Mouse (Mus musculus): Measurements from ENCODE around the gene Cfdp1. TPM values are rescaled to one million over a fixed set of nuclear protein-coding genes. Genes with fewer than 3 reads are reported as not detected.

Gene Cfdp1
- polyA plus RNA-seq, 1 experiment from 2014 or later: 206 TPM

GRCm38 (mm10) chr8:111726102-111726900 is 127.8 kb downstream of the Cfdp1 start:
- Histone ChIP-seq H3K9me3 (ENCODE audit: control insufficient read depth, low read length) (no peaks in the 10 kb centered on the region), H3K4me2 (ENCODE audit: low read depth, low read length, severe bottlenecking) (no peak overlapping the region), H3K9ac (ENCODE audit: low read length) (no peak overlapping the region), H3K4me3 (ENCODE audit: low read depth, low read length) (no peak overlapping the region), H3K27me3 (ENCODE audit: control insufficient read depth, insufficient read depth, low read length) (no peaks in the 10 kb centered on the region), H3K4me1 (replicated peaks; ENCODE audit: control insufficient read depth, insufficient read depth, low read length) (peaks cover 12% of the 10 kb centered on the region; the same call in 1 of the 2 replicates), H3K27ac (ENCODE audit: low read depth, low read length) (no peak overlapping the region), H3K36me3 (ENCODE audit: control insufficient read depth, insufficient read depth, low read length) (no peaks in the 10 kb centered on the region)
- DNase-seq (ENCODE audit: low spot score) (no peak), ATAC-seq (replicated peaks; ENCODE audit: low FRiP score) (no peak)
- 78% methylated on average over 7 of the region's 7 CpGs for WGBS

GRCm38 (mm10) chr8:111725341-111725740 is 128.8 kb downstream of the Cfdp1 start:
- no peaks in the 10 kb centered on the region; the same call in 1 of the 2 replicates for H3K36me3 ChIP-seq (ENCODE audit: control insufficient read depth, insufficient read depth, low read length)
- ATAC-seq (replicated peaks; ENCODE audit: low FRiP score): no peak
- H3K4me3 ChIP-seq (ENCODE audit: low read depth, low read length): no peak overlapping the region
- no peaks in the 10 kb centered on the region for H3K27me3 ChIP-seq (ENCODE audit: control insufficient read depth, insufficient read depth, low read length)
- WGBS: 97% methylated on average over 6 of the region's 6 CpGs
- no peak overlapping the region for H3K4me2 ChIP-seq (ENCODE audit: low read depth, low read length, severe bottlenecking)
- H3K4me1 ChIP-seq (replicated peaks; ENCODE audit: control insufficient read depth, insufficient read depth, low read length): 0 out of 2 replicates have a peak, but pooled peaks cover 5% of the 10 kb centered on the region
- H3K27ac ChIP-seq (ENCODE audit: low read depth, low read length): no peak overlapping the region
- DNase-seq (ENCODE audit: low spot score): no peak
- H3K9ac ChIP-seq (ENCODE audit: low read length): no peak overlapping the region
- H3K9me3 ChIP-seq (ENCODE audit: control insufficient read depth, low read length): no peaks in the 10 kb centered on the region

GRCm38 (mm10) chr8:111720115-111720544 is 134.0 kb downstream of the Cfdp1 start:
- no peak overlapping the region for H3K9ac ChIP-seq (ENCODE audit: low read length)
- H3K4me1 ChIP-seq (replicated peaks; ENCODE audit: control insufficient read depth, insufficient read depth, low read length): peaks cover 17% of the 10 kb centered on the region
- no peak for ATAC-seq (replicated peaks; ENCODE audit: low FRiP score)
- no peaks in the 10 kb centered on the region; the same call in 1 of the 2 replicates for H3K36me3 ChIP-seq (ENCODE audit: control insufficient read depth, insufficient read depth, low read length)
- no peak for DNase-seq (ENCODE audit: low spot score)
- H3K9me3 ChIP-seq (ENCODE audit: control insufficient read depth, low read length): no peaks in the 10 kb centered on the region
- WGBS: 74% methylated on average over 4 of the region's 4 CpGs
- no peak overlapping the region for H3K4me3 ChIP-seq (ENCODE audit: low read depth, low read length)
- H3K4me2 ChIP-seq (ENCODE audit: low read depth, low read length, severe bottlenecking): no peak overlapping the region
- no peak overlapping the region for H3K27ac ChIP-seq (ENCODE audit: low read depth, low read length)
- no peaks in the 10 kb centered on the region for H3K27me3 ChIP-seq (ENCODE audit: control insufficient read depth, insufficient read depth, low read length)

- ATAC-seq (replicated peaks; ENCODE audit: low FRiP score): no peak
- H3K27me3 ChIP-seq (ENCODE audit: control insufficient read depth, insufficient read depth, low read length): no peaks in the 10 kb centered on the region
- no peak for DNase-seq (ENCODE audit: low spot score)
- peaks cover 2% of the 10 kb centered on the region; the same call in 1 of the 2 replicates for H3K36me3 ChIP-seq (ENCODE audit: control insufficient read depth, insufficient read depth, low read length)
- H3K4me1 ChIP-seq (replicated peaks; ENCODE audit: control insufficient read depth, insufficient read depth, low read length): peaks cover 17% of the 10 kb centered on the region
- H3K9me3 ChIP-seq (ENCODE audit: control insufficient read depth, low read length): no peaks in the 10 kb centered on the region
- H3K4me3 ChIP-seq (ENCODE audit: low read depth, low read length): no peak overlapping the region
- no peak overlapping the region for H3K27ac ChIP-seq (ENCODE audit: low read depth, low read length)
- no peak overlapping the region for H3K4me2 ChIP-seq (ENCODE audit: low read depth, low read length, severe bottlenecking)
- WGBS: 69% methylated on average over 5 of the region's 5 CpGs
- no peak overlapping the region for H3K9ac ChIP-seq (ENCODE audit: low read length)
These were observed 135.2 kb downstream of the Cfdp1 start for GRCm38 (mm10) chr8:111718937-111719336.

Other genes starting within 250 kb of the Cfdp1 start
- gene Ldhd, start 223.9 kb downstream of the Cfdp1 start, polyA plus RNA-seq (2014; fragmentation: Nextera tagmentation; extraction: Ambion mirVana): 0.11 and 0.27 TPM in 2 replicates
- 21.8 and 25.0 TPM in 2 replicates for gene Zfp1, start 210.9 kb downstream of the Cfdp1 start, polyA plus RNA-seq (2014; fragmentation: Nextera tagmentation; extraction: Ambion mirVana)
- not detected in 2 replicates for gene Ctrb1, start 163.3 kb downstream of the Cfdp1 start, polyA plus RNA-seq (2014; fragmentation: Nextera tagmentation; extraction: Ambion mirVana)
- 60.1 and 60.8 TPM in 2 replicates for gene Bcar1, start 110.5 kb downstream of the Cfdp1 start, polyA plus RNA-seq (2014; fragmentation: Nextera tagmentation; extraction: Ambion mirVana)
- 8.5 and 11.1 TPM in 2 replicates for gene Tmem170, start 22.5 kb upstream of the Cfdp1 start, polyA plus RNA-seq (2014; fragmentation: Nextera tagmentation; extraction: Ambion mirVana)
- 1.9 and 2.2 TPM in 2 replicates for gene Chst5, start 56.2 kb upstream of the Cfdp1 start, polyA plus RNA-seq (2014; fragmentation: Nextera tagmentation; extraction: Ambion mirVana)
- gene Tmem231, start 79.6 kb upstream of the Cfdp1 start, polyA plus RNA-seq (2014; fragmentation: Nextera tagmentation; extraction: Ambion mirVana): 19.9 and 22.2 TPM in 2 replicates
- gene Gabarapl2, start 86.4 kb upstream of the Cfdp1 start, polyA plus RNA-seq (2014; fragmentation: Nextera tagmentation; extraction: Ambion mirVana): 272 and 278 TPM in 2 replicates
- 13.5 and 16.4 TPM in 2 replicates for gene Adat1, start 138.0 kb upstream of the Cfdp1 start, polyA plus RNA-seq (2014; fragmentation: Nextera tagmentation; extraction: Ambion mirVana)
- gene Kars, start 157.0 kb upstream of the Cfdp1 start, polyA plus RNA-seq (2014; fragmentation: Nextera tagmentation; extraction: Ambion mirVana): 261 and 263 TPM in 2 replicates
- gene Terf2ip, start 157.1 kb upstream of the Cfdp1 start, polyA plus RNA-seq (2014; fragmentation: Nextera tagmentation; extraction: Ambion mirVana): 33.6 and 33.9 TPM in 2 replicates
- 0.97 and 1.0 TPM in 2 replicates for gene Gm6793, start 160.7 kb upstream of the Cfdp1 start, polyA plus RNA-seq (2014; fragmentation: Nextera tagmentation; extraction: Ambion mirVana)